Mouse (Mus musculus) heart, postnatal 0 days (tissue): ENCODE measurements around the gene Tnfrsf18.

Source experiments
- CTCF ChIP-seq: IDR thresholded peaks from 2 replicates; pipeline ENCODE4 v1.5.1; 2016; ENCODE audit warnings: antibody characterized with exemption, control low read depth, low read depth
- EP300 ChIP-seq: IDR thresholded peaks from 2 replicates; pipeline ENCODE4 v1.6.1; 2016; ENCODE audit warnings: antibody characterized with exemption, low read depth

- TF ChIP-seq CTCF (no peak), EP300 (no peak)
Observed at GRCm38 (mm10) chr4:156063861-156064509, 38.0 kb downstream of the Tnfrsf18 start.
